Mouse (Mus musculus): ENCODE data around the gene Trp53bp2. TPM values are rescaled to one million over a fixed set of nuclear protein-coding genes. Genes with fewer than 3 reads are reported as not detected.
A peak's percentile ranks its signal among the peaks of the same experiment; 100 is the strongest.

Trp53bp2 gene
- total and polyA plus RNA-seq, 2 experiments: 5.0 to 7.2 TPM

DNA sequence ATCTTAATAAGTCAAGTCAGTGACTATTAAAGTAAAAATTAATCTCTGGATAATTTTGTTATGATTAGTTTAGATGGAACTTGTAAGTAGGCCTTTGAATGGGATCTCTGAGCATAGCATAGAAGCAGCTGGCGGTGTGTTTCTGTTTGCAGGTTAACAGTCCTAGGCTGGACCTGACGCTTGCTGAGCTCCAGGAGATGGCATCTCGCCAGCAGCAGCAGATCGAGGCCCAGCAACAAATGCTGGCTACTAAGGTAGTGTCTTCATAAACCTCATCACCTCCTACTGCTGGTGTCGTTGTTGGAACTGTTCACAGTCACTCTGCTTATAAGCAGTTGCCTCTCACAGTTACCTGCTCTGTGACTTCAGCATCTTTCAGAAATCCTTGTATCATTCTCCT is 27.8 kb downstream of the Trp53bp2 start:
- H3K4me1 ChIP-seq (ENCODE audit: control insufficient read depth, insufficient read depth, low read length): peaks cover 2% of the 10 kb centered on the region; the same call in 1 of the 2 replicates
- H3K4me3 ChIP-seq (ENCODE audit: insufficient read depth, low read depth, low read length): no peak overlapping the region
- H3K36me3 ChIP-seq (ENCODE audit: control insufficient read depth, insufficient read depth, low read length): peaks cover 40% of the 10 kb centered on the region
- H3K9ac ChIP-seq (ENCODE audit: low read depth, low read length): no peak overlapping the region
- no peaks in the 10 kb centered on the region for H3K27me3 ChIP-seq (ENCODE audit: control insufficient read depth, insufficient read depth, low read length)
- no peak overlapping the region for H3K27ac ChIP-seq (replicated peaks; ENCODE audit: insufficient read depth, low read depth, low read length)
- no peak for DNase-seq (ENCODE audit: extremely low read depth, low read depth, low spot score)
- no peak for TF ChIP-seq POLR2A (IDR thresholded peaks at IDR 0.05; ENCODE audit: extremely low read depth, insufficient read depth, low read length)
- no peak for TF ChIP-seq CTCF (IDR thresholded peaks at IDR 0.05; ENCODE audit: low read depth, low read length)
- 61% methylated on average over 5 of the region's 5 CpGs for WGBS
- no peaks in the 10 kb centered on the region for H3K79me2 ChIP-seq (ENCODE audit: control insufficient read depth, insufficient read depth, low read length)

DNA sequence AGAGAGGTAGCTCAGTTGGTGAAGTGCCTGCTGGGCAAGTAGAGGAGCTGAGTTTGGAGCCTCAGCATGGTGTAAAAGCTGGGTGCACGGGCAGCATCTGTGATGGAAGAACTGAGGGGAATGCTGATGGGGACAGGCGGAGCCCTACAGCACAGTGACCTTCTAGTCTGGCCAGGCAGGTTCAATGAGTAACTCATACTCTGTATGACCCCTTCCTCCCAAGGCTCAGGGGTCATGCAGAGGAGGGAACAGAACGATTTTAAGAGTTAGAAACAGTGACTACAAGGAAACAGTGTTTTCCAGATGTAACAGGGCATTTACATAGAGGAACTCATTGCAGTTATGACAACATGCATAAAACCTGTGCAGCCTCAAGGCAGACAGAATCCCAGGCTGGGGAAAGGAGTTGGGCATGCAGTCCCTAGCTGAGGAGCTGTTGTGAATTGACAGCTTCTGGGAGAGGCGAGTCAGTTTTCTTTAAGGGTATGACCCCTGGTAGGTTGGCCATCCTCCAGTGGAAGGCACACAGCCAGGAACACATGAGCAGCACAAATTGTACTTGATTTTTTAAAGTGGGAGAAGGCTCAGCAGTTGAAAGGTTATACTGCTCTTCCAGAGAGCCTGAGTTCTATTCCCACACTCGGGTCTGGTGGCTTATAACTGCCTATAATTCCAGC is 30.7 kb downstream of the Trp53bp2 start:
- Histone ChIP-seq H3K27ac (replicated peaks; ENCODE audit: insufficient read depth, low read depth, low read length) (peak overlapping the region; percentile 41), H3K4me3 (ENCODE audit: insufficient read depth, low read depth, low read length) (no peak overlapping the region), H3K9ac (ENCODE audit: low read depth, low read length) (no peak overlapping the region), H3K4me1 (ENCODE audit: control insufficient read depth, insufficient read depth, low read length) (peaks cover 2% of the 10 kb centered on the region; the same call in 1 of the 2 replicates), H3K79me2 (ENCODE audit: control insufficient read depth, insufficient read depth, low read length) (no peaks in the 10 kb centered on the region; the same call in 1 of the 2 replicates), H3K27me3 (ENCODE audit: control insufficient read depth, insufficient read depth, low read length) (no peaks in the 10 kb centered on the region), H3K36me3 (ENCODE audit: control insufficient read depth, insufficient read depth, low read length) (peaks cover 45% of the 10 kb centered on the region)
- WGBS: 12% methylated on average over 5 of the region's 5 CpGs
- TF ChIP-seq POLR2A (IDR thresholded peaks at IDR 0.05; ENCODE audit: extremely low read depth, insufficient read depth, low read length) (no peak), CTCF (IDR thresholded peaks at IDR 0.05; ENCODE audit: low read depth, low read length) (no peak)
- DNase-seq (ENCODE audit: extremely low read depth, low read depth, low spot score): peak; percentile 86

DNA sequence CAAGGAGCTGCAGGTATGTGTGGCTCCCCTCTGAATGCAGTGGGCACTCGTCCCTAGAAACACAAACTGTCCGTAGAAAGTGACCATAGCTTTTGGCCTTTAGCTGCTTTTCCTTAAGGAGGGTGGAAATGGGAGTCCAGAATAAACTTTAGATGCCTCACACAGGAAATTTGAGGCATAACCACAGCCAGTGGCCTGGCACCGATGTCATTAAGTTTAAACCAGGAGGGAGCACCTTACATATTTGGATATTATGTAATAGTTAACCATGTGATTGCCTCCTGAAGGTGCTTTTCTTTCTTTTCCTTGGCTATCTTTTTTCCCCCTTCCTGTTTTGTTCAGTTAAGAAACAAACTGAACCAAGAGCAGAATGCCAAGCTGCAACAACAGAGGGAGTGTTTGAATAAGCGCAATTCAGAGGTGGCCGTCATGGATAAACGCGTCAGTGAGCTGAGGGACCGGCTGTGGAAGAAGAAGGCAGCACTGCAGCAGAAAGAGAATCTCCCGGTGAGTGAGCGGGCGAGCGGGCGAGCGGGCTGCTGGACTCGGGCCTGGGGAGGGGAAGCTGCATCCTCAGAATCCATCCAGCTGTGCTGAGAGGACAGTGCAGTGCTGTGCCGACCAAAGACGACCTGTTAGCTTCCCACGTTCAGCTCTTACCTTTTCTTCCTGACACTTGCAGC is 33.0 kb downstream of the Trp53bp2 start:
- peaks cover 52% of the 10 kb centered on the region for H3K36me3 ChIP-seq (ENCODE audit: control insufficient read depth, insufficient read depth, low read length)
- H3K27ac ChIP-seq (replicated peaks; ENCODE audit: insufficient read depth, low read depth, low read length): no peak overlapping the region
- 88% methylated on average over 18 of the region's 18 CpGs for WGBS
- no peak for TF ChIP-seq POLR2A (IDR thresholded peaks at IDR 0.05; ENCODE audit: extremely low read depth, insufficient read depth, low read length)
- no peak for DNase-seq (ENCODE audit: extremely low read depth, low read depth, low spot score)
- no peak overlapping the region for H3K9ac ChIP-seq (ENCODE audit: low read depth, low read length)
- peaks cover 6% of the 10 kb centered on the region; the same call in 1 of the 2 replicates for H3K79me2 ChIP-seq (ENCODE audit: control insufficient read depth, insufficient read depth, low read length)
- peaks cover 2% of the 10 kb centered on the region; the same call in 1 of the 2 replicates for H3K4me1 ChIP-seq (ENCODE audit: control insufficient read depth, insufficient read depth, low read length)
- H3K4me3 ChIP-seq (ENCODE audit: insufficient read depth, low read depth, low read length): no peak overlapping the region
- H3K27me3 ChIP-seq (ENCODE audit: control insufficient read depth, insufficient read depth, low read length): no peaks in the 10 kb centered on the region

DNA sequence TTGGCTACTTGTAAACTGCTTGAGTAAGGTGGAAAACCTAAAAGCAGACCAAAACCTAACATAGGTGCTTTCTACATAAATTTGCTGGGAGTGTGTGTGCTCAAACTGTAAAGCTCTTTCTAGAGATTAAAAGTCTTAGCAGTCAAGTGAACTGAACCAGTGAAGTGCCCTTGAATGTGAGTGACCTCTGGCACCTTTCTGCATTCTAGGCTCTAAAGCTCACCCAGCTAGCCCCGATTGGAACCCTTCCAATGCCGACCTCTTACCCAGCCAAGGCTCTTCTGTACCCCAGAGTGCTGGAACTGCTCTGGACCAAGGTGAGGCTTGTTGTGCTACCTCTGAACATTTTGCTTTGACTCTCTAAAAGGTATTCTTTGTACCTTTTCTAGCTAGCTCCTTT is 35.1 kb downstream of the Trp53bp2 start:
- Histone ChIP-seq H3K9ac (ENCODE audit: low read depth, low read length) (no peak overlapping the region), H3K4me3 (ENCODE audit: insufficient read depth, low read depth, low read length) (no peak overlapping the region), H3K36me3 (ENCODE audit: control insufficient read depth, insufficient read depth, low read length) (peaks cover 61% of the 10 kb centered on the region), H3K79me2 (ENCODE audit: control insufficient read depth, insufficient read depth, low read length) (peaks cover 6% of the 10 kb centered on the region; the same call in 1 of the 2 replicates), H3K27me3 (ENCODE audit: control insufficient read depth, insufficient read depth, low read length) (no peaks in the 10 kb centered on the region), H3K27ac (replicated peaks; ENCODE audit: insufficient read depth, low read depth, low read length) (no peak overlapping the region), H3K4me1 (ENCODE audit: control insufficient read depth, insufficient read depth, low read length) (peaks cover 2% of the 10 kb centered on the region; the same call in 1 of the 2 replicates)
- no peak for TF ChIP-seq CTCF (IDR thresholded peaks at IDR 0.05; ENCODE audit: low read depth, low read length)
- WGBS: 40% methylated on average over 2 of the region's 2 CpGs
- no peak for DNase-seq (ENCODE audit: extremely low read depth, low read depth, low spot score)

- Histone ChIP-seq H3K36me3 (ENCODE audit: control insufficient read depth, insufficient read depth, low read length) (peaks cover 56% of the 10 kb centered on the region), H3K27ac (replicated peaks; ENCODE audit: insufficient read depth, low read depth, low read length) (no peak overlapping the region), H3K9ac (ENCODE audit: low read depth, low read length) (no peak overlapping the region), H3K79me2 (ENCODE audit: control insufficient read depth, insufficient read depth, low read length) (peaks cover 6% of the 10 kb centered on the region; the same call in 1 of the 2 replicates), H3K27me3 (ENCODE audit: control insufficient read depth, insufficient read depth, low read length) (no peaks in the 10 kb centered on the region), H3K4me3 (ENCODE audit: insufficient read depth, low read depth, low read length) (no peak overlapping the region), H3K4me1 (ENCODE audit: control insufficient read depth, insufficient read depth, low read length) (no peaks in the 10 kb centered on the region)
- TF ChIP-seq POLR2A (IDR thresholded peaks at IDR 0.05; ENCODE audit: extremely low read depth, insufficient read depth, low read length): no peak
- TF ChIP-seq CTCF (IDR thresholded peaks at IDR 0.05; ENCODE audit: low read depth, low read length): no peak
- DNase-seq (ENCODE audit: extremely low read depth, low read depth, low spot score): no peak
- 97% methylated on average over 14 of the region's 14 CpGs for WGBS
Measured at GRCm38 (mm10) chr1:182448276-182449035, 39.5 kb downstream of the Trp53bp2 start.
